Mouse (Mus musculus) thymus, postnatal 10 days (tissue): ENCODE measurements around the gene 9330159F19Rik.

Source experiments
- DNase-seq, 2 experiments: peaks; one replicate each; pipeline ENCODE4 v3.0.0; 2021; ENCODE audit warnings: low spot score in 2 of 2

9330159F19Rik gene

GRCm38 (mm10) chr10:29211453-29211852, at the start of gene 9330159F19Rik:
TSS of gene 9330159F19Rik (plus strand) at chr10:29211606.
- no peak for DNase-seq

- no peak for DNase-seq
Measured at GRCm38 (mm10) chr10:29161664-29162063, 49.7 kb upstream of the 9330159F19Rik start.

- DNase-seq = no peak
Measured at GRCm38 (mm10) chr10:29173778-29174177, 37.6 kb upstream of the 9330159F19Rik start.

GRCm38 (mm10) chr10:29175656-29176055, 35.8 kb upstream of the 9330159F19Rik start:
- DNase-seq = no peak

GRCm38 (mm10) chr10:29176881-29177280, 34.5 kb upstream of the 9330159F19Rik start:
- no peak for DNase-seq

GRCm38 (mm10) chr10:29178003-29178402, 33.4 kb upstream of the 9330159F19Rik start:
- DNase-seq = no peak

- no peak for DNase-seq
Measured at GRCm38 (mm10) chr10:29180210-29180609, 31.2 kb upstream of the 9330159F19Rik start.

GRCm38 (mm10) chr10:29181046-29181445, 30.4 kb upstream of the 9330159F19Rik start:
- DNase-seq = no peak

GRCm38 (mm10) chr10:29193769-29194168, 17.6 kb upstream of the 9330159F19Rik start:
- no peak for DNase-seq

GRCm38 (mm10) chr10:29196811-29197210, 14.6 kb upstream of the 9330159F19Rik start:
- no peak for DNase-seq

GRCm38 (mm10) chr10:29198642-29199041, 12.8 kb upstream of the 9330159F19Rik start, which contains the start of gene Gm49353:
TSS of gene Gm49353 (plus strand) at chr10:29198954.
- DNase-seq = no peak

- no peak for DNase-seq
Measured at GRCm38 (mm10) chr10:29199835-29200234, 11.6 kb upstream of the 9330159F19Rik start.

GRCm38 (mm10) chr10:29200609-29201008, 10.8 kb upstream of the 9330159F19Rik start:
- no peak for DNase-seq

- no peak for DNase-seq
Measured at GRCm38 (mm10) chr10:29206730-29207129, 4.7 kb upstream of the 9330159F19Rik start.

- DNase-seq = no peak
Measured at GRCm38 (mm10) chr10:29208735-29209134, 2.7 kb upstream of the 9330159F19Rik start.

GRCm38 (mm10) chr10:29213534-29214100, 2.2 kb downstream of the 9330159F19Rik start:
- DNase-seq = no peak

- no peak for DNase-seq
Measured at GRCm38 (mm10) chr10:29216957-29217356, 5.6 kb downstream of the 9330159F19Rik start.

GRCm38 (mm10) chr10:29217451-29217850, 6.0 kb downstream of the 9330159F19Rik start:
- DNase-seq = no peak

- DNase-seq = no peak
Measured at GRCm38 (mm10) chr10:29225329-29225728, 13.9 kb downstream of the 9330159F19Rik start.

- no peak for DNase-seq
Measured at GRCm38 (mm10) chr10:29231208-29231607, 19.8 kb downstream of the 9330159F19Rik start.
